Mouse (Mus musculus) ES-Bruce4 (cell line): Measurements from ENCODE around the gene Phyhipl.

ENCODE experiments used
- CTCF ChIP-seq: IDR thresholded peaks from one replicate; pipeline ENCODE4 v1.8.1; 2011; ENCODE audit warnings: low read depth, low read length
- EP300 ChIP-seq: IDR thresholded peaks from 2 replicates; pipeline ENCODE4 v1.6.1; 2011; ENCODE audit warnings: low read depth, low read length; ENCODE audit not compliant: insufficient read depth
- POLR2A ChIP-seq: IDR thresholded peaks from one replicate; pipeline ENCODE4 v1.8.1; 2011; ENCODE audit warnings: low read length; ENCODE audit not compliant: insufficient read depth

GRCm38 (mm10) chr10:70686505-70686904 lies 30.7 kb upstream of the Phyhipl start:
- TF ChIP-seq EP300 (no peak), CTCF (no peak), POLR2A (no peak)
